Mouse (Mus musculus) adrenal gland (tissue): Measurements from ENCODE around the gene Uts2r.

Experiments used
- intact Hi-C: fragments of 180-260 bp; cut with DNase I; formaldehyde crosslinking; loops from one replicate; pipeline ENCODE4 v1.15.1; 2025

Gene Uts2r

DNA sequence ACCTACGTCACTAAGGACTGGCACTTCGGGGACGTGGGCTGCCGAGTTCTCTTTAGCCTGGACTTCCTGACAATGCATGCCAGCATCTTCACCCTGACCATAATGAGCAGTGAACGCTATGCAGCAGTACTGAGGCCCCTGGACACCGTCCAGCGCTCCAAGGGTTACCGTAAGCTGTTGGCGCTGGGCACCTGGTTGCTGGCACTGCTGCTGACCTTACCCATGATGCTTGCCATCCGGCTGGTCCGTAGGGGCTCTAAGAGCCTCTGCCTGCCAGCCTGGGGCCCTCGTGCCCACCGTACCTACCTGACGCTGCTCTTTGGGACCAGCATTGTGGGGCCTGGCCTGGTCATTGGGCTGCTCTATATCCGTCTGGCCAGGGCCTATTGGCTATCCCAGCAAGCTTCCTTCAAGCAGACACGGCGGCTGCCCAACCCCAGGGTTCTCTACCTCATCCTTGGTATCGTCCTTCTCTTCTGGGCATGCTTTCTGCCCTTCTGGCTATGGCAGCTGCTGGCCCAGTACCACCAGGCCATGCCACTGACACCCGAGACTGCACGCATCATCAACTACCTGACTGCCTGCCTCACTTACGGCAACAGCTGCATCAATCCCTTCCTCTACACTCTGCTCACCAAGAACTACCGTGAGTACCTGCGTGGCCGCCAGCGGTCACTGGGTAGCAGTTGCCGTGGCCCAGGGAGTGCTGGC is 720 bp downstream of the Uts2r start:
- intact Hi-C loops: no loop called here

DNA sequence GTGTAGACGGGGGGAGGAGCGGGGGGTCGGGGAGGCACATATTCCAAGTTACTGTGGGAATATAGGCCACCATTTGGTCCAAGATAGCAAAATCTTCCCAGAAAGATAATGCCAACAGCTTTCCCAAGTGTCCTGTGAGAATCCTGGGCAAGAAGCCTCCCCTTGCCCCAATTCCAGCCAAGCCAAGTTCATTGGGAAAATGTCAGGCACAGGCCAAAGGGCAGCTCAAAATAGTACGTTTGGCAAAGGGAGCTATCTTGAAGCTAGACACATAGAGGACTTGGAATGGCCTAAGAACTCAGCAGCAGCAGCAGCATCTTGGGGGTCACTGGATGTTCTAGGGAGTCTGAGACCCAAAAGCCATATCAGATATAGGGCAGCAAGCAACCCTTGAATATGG is 3.7 kb downstream of the Uts2r start:
- intact Hi-C loops: no loop called here

DNA sequence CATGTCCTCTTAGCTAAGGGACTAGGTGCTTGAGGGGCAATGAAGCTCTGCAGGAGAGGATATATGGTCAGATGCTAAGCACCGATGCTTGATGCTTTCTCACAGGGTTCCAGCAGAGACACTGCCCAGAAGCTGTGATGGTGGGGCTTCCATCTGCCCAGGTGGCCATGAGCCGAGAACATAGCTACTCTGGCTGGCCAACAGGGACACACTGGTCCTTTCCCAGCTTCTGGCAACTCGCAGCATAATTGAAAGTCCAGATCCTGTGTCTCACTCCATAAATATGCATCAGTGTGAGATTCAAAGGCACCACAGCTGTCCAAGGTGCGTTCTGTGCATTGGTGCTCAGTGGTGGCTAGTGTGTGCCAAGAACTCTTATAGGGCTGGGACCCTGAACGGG is 13.1 kb downstream of the Uts2r start:
- intact Hi-C loops: no loop called here

DNA sequence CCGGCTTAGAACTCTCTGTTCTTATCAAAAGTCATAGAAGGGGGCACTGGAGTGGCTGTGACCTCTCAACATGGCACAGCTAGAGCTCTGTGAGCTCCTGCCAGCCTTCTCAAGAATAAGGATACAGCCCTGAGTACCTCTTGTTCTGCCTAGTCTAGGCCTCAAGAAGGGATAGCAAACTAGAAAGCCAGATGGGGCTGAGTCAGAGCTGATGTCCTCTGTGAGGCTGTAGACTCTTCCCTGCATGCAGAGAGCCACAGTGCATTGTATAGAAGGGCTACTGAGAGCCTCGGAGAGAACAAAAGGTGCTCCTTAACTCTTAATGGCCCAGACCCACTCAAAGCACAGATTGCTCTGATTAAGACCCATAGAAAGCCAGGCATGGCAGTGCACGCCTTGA is 14.2 kb downstream of the Uts2r start:
- intact Hi-C loops: no loop called here

DNA sequence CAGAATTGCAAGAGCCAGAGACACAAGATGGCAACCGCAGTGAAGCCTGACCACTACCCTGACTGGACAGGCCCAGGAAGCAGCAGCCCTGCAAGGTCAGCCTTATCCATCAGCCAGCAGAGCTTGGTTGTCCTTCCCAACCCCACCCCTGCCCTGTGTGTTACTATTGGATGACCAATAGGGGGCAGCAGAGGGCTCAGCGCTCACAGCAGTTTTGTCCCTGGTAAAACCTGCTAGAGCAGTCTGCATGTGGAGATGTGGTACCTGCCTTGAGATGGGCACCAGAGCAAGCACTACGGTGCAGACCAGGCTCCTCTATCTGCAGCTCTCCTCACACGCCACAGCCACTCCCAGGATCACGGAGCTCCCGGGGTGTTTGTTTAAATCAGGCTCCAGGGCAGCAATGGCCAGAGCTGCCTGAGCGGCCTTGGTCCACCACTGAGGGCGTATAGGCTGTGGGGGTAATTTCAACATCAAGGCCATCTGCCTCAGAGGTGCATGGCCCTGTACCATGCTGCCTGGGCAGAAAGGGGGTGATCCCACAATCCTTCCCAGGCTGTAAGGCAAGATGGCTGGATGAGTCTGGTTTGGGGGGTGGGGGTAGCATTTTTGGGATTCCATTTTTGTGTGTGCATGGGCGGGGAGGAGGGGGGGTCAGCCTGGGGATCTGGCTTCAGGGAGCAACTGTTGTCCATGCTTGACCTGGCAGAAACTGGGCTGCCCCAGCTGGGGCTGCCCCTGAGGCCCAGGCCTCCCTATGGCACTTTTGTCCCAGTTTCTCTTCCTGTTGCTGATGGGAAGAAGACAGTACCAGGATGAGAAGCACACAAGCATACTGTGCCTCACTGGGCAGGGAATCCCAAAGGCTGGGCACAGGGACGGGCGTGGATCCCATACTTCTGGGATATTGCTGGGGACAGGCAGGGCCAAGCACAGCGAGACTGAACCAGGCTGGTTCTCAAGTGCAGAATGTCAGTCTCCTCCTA is 16.5 kb downstream of the Uts2r start:
- intact Hi-C loops: no loop called here

DNA sequence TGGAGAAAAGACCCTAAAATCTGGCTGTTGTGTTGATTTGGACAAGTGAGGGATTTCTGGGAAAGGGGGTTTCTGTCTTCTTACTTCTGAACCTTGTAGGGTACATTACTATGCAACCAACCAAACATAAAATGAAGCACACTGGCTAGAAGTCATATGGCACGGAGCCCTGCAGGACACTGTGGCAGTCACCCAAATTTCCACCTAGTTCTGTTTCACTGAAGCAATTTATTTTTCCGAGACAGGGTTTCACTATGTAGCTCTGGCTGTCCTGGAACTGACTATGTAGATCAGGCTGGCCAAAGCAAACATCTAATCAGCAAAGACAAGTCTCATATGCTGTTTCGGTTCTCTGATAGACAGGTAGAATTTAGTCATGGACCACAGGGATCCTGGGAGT is 29.6 kb downstream of the Uts2r start:
- intact Hi-C loops: no loop called here

DNA sequence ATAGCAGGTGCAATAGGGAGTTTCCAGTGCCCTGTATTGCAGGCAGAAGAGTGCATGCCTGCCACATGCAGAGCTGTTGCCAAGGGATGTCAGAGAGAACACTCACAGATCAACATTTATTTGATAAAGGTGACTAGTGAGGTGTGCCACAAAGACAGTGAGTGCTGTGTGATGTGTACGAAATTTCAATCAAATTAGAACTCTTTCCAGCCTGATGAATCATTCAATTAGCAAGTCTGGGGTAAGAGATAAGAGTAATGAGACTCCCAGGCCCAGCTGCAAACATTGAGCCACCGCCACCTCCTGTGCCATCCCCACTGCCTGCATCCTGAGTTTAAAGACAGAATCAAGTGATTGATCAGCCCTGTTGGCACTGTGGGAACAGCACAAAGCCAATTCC is 32.7 kb downstream of the Uts2r start:
- intact Hi-C loops: no loop called here

DNA sequence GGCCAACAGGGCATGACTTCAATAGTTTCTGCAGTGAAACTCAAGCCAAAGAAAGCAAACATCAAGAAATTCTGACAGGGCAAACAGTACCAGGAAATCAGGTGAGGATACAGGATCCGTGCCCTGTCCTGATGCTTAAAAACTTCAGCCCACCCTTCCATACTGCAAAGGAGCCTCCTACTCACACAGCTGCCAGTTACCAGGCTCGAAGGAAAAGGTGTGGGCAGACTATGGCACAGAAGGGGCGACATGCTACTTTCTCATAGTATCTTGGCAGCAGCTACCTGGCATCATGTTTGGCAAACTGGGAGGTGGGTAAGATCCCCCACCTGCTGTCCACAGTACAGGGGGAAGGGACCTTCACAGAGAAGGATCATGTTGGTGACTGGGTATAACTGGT is 33.3 kb downstream of the Uts2r start:
- intact Hi-C loops: no loop called here

DNA sequence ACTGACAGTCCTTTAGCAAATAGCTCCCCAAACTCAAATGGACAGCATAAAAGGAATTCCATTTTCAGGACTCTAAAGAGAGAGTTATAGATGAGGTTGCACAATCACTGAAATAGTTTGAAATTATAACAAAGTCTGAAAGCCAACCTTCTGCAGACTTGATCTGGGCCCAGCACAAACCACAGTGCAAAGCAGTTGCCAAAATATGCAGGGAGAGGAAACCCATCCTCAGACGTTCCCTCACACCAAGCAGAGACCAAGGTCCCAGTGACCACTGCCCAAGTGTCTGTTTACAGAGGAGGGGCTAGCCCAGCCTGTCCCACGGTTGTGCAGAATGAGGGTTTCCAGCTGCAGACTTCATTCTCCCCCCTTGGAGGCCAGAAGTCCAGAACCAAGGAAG is 38.6 kb downstream of the Uts2r start:
- intact Hi-C loops: no loop called here

DNA sequence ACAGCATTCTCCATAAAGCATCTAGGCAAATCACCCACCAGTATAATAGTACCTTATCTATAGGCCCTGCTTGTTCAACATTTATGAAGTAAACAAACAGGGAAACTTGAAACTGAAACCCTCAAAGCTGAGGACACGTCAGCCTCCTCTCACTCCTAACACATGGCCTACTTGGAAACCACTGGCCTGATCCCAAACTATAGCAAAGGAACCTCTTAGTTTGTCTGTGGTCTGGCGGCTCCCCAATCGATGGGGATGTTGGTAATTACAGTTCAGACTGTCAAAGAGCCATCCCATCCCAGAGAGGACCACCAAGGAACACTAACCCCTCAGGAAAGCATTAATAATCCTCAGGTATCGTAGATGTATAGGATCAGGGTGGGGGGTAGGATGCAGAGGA is 39.8 kb downstream of the Uts2r start:
- intact Hi-C loops: no loop called here

DNA sequence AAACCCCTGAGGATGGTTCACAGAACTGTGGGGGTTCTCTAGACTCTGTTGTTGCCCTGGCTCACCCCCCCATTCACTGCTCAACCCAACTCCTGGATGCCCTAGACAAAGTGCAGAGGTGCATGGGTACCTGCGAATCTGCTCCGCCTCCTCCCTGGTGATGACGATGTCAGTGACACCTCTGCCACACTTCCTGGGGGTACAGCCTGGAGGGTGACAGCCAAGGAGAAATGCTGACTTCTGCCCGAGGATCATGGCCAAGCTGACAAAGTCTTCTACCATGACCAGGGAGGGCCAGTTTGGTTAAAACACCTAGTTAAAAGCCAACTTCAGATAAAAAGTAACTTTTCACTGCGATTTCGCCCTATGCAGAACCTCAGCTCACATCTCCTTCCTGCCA is 40.7 kb downstream of the Uts2r start:
- intact Hi-C loops: no loop called here

DNA sequence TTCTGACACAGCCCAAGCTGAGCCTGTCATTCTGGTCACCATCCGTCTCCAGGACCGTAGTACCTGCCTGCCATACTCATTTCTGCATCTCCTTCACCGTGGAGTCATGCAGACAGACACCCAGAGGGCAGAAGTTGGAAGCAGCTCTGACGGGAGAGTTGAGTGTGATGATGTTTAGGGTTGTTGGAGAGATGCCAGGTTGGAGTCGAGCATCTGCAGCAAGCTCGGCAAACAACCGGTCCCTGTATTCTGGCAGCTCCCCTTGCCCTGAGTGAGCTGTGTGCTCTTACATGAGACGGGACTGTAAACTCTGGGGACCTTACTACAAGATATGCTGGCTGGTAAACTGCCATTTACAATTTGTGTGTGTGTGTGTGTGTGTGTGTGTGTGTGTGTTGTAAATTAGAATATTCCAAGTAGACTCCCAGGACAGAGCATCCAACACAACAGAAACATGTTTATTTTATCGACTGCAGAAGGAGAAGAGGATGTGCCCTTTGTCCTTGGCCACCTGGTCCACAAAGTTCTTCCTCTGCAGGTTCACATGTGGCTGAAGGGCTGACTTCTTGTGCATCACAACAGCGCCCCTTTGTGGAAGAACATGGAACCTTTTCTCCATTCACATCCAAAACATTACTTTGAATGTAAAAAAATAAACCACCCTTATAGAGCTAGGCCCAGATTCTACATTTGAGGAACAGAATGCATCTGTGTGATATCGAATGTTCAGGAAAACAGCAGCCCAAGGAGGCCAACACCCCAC is 41.5 kb downstream of the Uts2r start:
- intact Hi-C loops: no loop called here

DNA sequence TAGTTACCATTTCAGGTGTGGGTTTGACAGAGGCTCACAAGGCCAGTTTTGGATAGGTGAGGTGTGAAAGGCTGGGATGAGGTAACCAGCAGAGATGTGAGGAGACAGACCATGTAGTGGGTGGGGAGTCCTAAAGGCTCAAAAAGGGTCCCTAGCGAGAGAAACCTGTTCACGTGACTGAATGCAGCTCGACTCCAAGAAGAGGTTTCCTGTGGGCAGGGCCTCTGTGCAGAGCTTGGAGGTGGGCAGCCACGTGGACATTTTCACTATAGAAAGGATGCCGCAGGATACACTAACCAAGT is 43.7 kb downstream of the Uts2r start:
- intact Hi-C loops: no loop called here

DNA sequence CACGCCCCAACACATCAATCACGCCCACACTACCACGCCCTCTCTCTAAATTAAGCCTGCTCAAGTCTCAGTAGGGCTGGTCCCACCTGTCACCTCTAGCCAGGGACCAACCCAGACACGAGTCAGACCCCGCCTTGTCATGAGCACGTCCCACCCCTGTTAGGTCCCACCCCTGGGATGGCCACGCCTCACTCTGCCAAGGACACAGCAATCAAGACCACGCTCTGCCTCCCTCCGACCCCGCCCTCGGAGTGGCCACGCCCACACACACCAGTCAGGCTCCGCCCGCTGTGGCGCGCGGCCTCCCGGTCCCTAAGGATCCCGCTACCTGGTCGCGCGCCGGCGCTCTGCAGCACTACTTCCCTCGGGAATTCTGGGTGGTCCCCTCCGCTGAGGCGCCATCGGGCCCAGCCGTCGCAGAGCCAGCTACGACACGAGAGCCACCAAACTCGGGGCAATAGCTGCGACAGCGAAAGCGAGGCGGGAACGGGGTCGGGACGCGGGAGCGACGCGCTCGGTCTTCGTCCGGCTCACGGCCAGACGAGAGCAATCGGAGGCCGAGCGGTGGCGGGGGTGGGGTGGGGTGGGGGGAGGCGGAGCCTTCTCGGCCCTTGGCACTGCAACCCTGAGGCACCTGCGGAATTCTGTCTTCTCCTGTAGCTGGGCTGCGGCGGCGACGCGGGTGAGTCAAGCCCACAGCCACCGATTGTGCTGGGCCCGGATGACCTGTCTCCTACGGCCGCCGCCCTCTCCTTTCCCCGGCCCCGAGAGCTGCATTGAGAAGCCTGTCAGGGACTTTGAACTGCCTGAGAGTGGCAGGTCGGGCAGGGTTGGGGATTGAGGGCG is 44.3 kb downstream of the Uts2r start, which contains the start of the genes Hexdc and Ogfod3:
Gene Hexdc, plus strand, starts transcription at position 273 of the 846 bp plus-strand sequence.
Gene Ogfod3, minus strand, starts transcription at position 551 of the 846 bp plus-strand sequence.
- intact Hi-C loops: no loop called here
